Mouse (Mus musculus) limb, embryonic 14.5 days (tissue): Measurements from ENCODE around the gene Mapk3. TPM values are rescaled to one million over a fixed set of nuclear protein-coding genes. Genes with fewer than 3 reads are reported as not detected.

Experiments used
- ATAC-seq: fragments of 200-750 bp; cut with Nextera tagmentation; 2 replicates; pipeline ENCODE4 v1.8.0; 2017; ENCODE audit warnings: low read depth, moderate number of reproducible peaks, moderate TSS enrichment; ENCODE audit not compliant: low FRiP score
- DNase-seq: peaks from one replicate; pipeline ENCODE4 v3.0.0-alpha.2; 2015; ENCODE audit warnings: low spot score
- H3K27ac ChIP-seq: fragments of 300-500 bp; sonication (generic); replicated peaks from 2 replicates; pipeline ENCODE4 v1.5.1; 2014; ENCODE audit warnings: low read depth, mild to moderate bottlenecking, low read length, moderate library complexity, mixed read lengths
- H3K27me3 ChIP-seq: fragments of 300-500 bp; sonication (generic); 2 replicates; pipeline ENCODE4 v1.6.1; 2014; ENCODE audit warnings: low read length, mixed read lengths; ENCODE audit not compliant: control insufficient read depth, insufficient read depth
- H3K36me3 ChIP-seq: fragments of 300-500 bp; sonication (generic); 2 replicates; pipeline ENCODE4 v1.6.1; 2014; ENCODE audit warnings: mild to moderate bottlenecking, low read length, moderate library complexity, mixed read lengths; ENCODE audit not compliant: control insufficient read depth, insufficient read depth
- H3K4me1 ChIP-seq: fragments of 300-500 bp; sonication (generic); 2 replicates; pipeline ENCODE4 v1.6.1; 2014; ENCODE audit warnings: antibody characterized with exemption, low read length, mixed read lengths; ENCODE audit not compliant: control insufficient read depth, insufficient read depth
- H3K4me2 ChIP-seq: fragments of 300-500 bp; sonication (generic); replicated peaks from 2 replicates; pipeline ENCODE4 v1.6.1; 2014; ENCODE audit warnings: low read depth, mild to moderate bottlenecking, low read length, moderate library complexity; ENCODE audit not compliant: severe bottlenecking
- H3K4me3 ChIP-seq: fragments of 300-500 bp; sonication (generic); replicated peaks from 2 replicates; pipeline ENCODE4 v1.5.1; 2014; ENCODE audit warnings: low read length
- H3K9ac ChIP-seq: fragments of 300-500 bp; sonication (generic); 2 replicates; pipeline ENCODE4 v1.6.1; 2014; ENCODE audit warnings: mild to moderate bottlenecking, low read depth, low read length, moderate library complexity; ENCODE audit not compliant: severe bottlenecking
- H3K9me3 ChIP-seq: fragments of 300-500 bp; sonication (generic); 2 replicates; pipeline ENCODE4 v1.6.1; 2016; ENCODE audit warnings: low read length; ENCODE audit not compliant: control insufficient read depth
- POLR2A ChIP-seq: fragments of 200-500 bp; IDR thresholded peaks from 2 replicates; pipeline ENCODE4 v1.8.0; 2012; ENCODE audit warnings: inconsistent platforms, mild to moderate bottlenecking, moderate library complexity, borderline replicate concordance; ENCODE audit not compliant: insufficient read depth, insufficient read length; ENCODE audit errors: extremely low read depth
- WGBS: fragments of 180-500 bp; shearing (Covaris S2); extraction: QIAGEN DNeasy Blood & Tissue Kit; methylation state at CpG from one replicate; pipeline ENCODE4 v1.1.7; 2014; 5-methylcytosine and 5-hydroxymethylcytosine counted together
- polyA plus RNA-seq, 2 experiments: library from polyadenylated mRNA; depleted of rRNA in 1 of 2; stranded (reverse) in 1 of 2; unstranded in 1 of 2; fragments of >200 nt; fragmentation: Nextera tagmentation in 1 of 2; extraction: Ambion mirVana in 1 of 2; gene quantifications; 2 replicates each; pipeline versions ENCODE4 v1.2.1 to v1.2.3; 2012 to 2014

The Mapk3 gene
- polyA plus RNA-seq, 2 experiments = 52.4 to 134 TPM

DNA sequence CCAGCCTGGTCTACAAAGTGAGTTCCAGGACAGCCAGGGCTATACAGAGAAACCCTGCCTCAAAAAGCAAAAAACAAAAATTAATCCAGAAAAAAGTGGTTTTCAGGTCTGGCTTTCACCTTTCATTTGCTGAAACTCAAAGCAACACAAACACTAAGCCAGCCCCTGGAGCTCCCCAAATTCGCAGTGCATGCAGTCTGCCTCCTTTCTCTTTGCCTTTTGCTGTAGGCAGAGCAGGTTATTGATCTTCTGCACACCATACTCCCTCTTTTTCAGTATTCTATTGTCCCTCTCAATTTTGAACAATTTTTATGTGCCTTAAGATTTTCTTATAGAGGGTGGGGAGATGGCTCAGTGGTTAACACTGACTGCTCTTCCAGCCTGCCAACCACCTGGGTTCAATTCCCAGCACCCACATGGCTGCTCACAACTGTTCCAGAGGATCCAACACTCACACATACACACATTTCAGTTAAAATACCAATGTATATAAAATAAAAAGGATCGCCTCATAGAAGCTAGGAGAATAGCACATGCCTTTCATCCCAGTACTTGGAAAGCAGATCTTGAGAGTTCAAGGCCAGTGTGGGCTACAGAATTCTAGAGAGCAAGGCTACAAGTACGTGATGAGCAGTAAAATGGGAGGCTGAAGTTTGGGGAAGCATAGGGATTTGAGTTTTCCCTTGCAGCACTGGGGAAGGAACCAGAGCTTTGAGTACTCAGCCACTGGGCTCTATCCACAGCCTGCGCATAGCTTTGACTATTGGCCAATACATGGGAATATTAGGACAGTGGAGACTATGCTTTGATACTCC is 34.3 kb downstream of the Mapk3 start:
- Histone ChIP-seq H3K4me3 (no peak overlapping the region), H3K9me3 (no peaks in the 10 kb centered on the region), H3K4me2 (no peak overlapping the region), H3K36me3 (peaks cover 57% of the 10 kb centered on the region), H3K4me1 (peaks cover 21% of the 10 kb centered on the region), H3K27ac (0 out of 2 replicates have a peak overlapping the region, but pooled peaks have one; percentile 96), H3K27me3 (no peaks in the 10 kb centered on the region), H3K9ac (no peak overlapping the region)
- no peak for DNase-seq
- WGBS = 67% methylated on average over 4 of the region's 4 CpGs
- TF ChIP-seq POLR2A = no peak
- ATAC-seq = no peak

DNA sequence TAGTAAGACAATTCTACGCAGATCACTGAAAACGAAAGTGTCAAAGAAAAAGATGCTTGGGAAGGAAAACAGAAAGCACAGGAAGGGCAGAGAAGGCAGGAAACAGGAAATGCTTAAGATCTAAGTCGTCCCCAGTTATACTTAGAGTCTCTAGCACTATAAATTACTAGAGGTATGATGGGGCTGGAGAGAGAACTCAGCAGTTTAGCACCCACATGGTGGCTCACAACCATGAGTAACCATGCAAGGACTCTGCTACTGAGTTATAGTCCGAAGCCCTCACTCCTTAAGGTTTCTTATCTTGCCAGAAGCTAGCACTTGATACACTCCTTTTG is 34.8 kb downstream of the Mapk3 start:
- no peak overlapping the region for H3K9ac ChIP-seq
- H3K4me1 ChIP-seq = peaks cover 21% of the 10 kb centered on the region
- H3K27me3 ChIP-seq = no peaks in the 10 kb centered on the region
- no peak overlapping the region for H3K27ac ChIP-seq
- DNase-seq (no peak), ATAC-seq (no peak)
- peaks cover 51% of the 10 kb centered on the region for H3K36me3 ChIP-seq
- no peak for TF ChIP-seq POLR2A
- 74% methylated on average over 4 of the region's 4 CpGs for WGBS
- H3K9me3 ChIP-seq = no peaks in the 10 kb centered on the region
- no peak overlapping the region for H3K4me2 ChIP-seq
- H3K4me3 ChIP-seq = no peak overlapping the region

GRCm38 (mm10) chr7:126795387-126796317 is 36.3 kb downstream of the Mapk3 start:
- no peak for DNase-seq
- Histone ChIP-seq H3K9ac (no peak overlapping the region), H3K27me3 (no peaks in the 10 kb centered on the region), H3K4me1 (peaks cover 31% of the 10 kb centered on the region), H3K9me3 (no peaks in the 10 kb centered on the region), H3K4me3 (no peak overlapping the region), H3K4me2 (no peak overlapping the region), H3K27ac (no peak overlapping the region), H3K36me3 (peaks cover 40% of the 10 kb centered on the region)
- no peak for TF ChIP-seq POLR2A
- ATAC-seq = no peak
- 85% methylated on average over 14 of the region's 16 CpGs for WGBS

GRCm38 (mm10) chr7:126796350-126796932 is 37.0 kb downstream of the Mapk3 start:
- no peak overlapping the region for H3K27ac ChIP-seq
- no peak for DNase-seq
- no peak overlapping the region for H3K4me2 ChIP-seq
- peaks cover 29% of the 10 kb centered on the region for H3K4me1 ChIP-seq
- peak overlapping the region; percentile 90; the same call in 1 of the 2 replicates for H3K4me3 ChIP-seq
- H3K27me3 ChIP-seq = no peaks in the 10 kb centered on the region
- 64% methylated on average over 8 of the region's 8 CpGs for WGBS
- H3K9me3 ChIP-seq = no peaks in the 10 kb centered on the region
- no peak for TF ChIP-seq POLR2A
- H3K9ac ChIP-seq = no peak overlapping the region; the same call in 1 of the 2 replicates
- peaks cover 43% of the 10 kb centered on the region for H3K36me3 ChIP-seq
- ATAC-seq = no peak
